13 mouse cellular contexts compared by ENCODE assay signal in genomic region chr9:47300633-47301032, GRCm38 (mm10).
"Had no signal": no experiment of that assay in that cellular context is flagged by ENCODE, and none has a peak within 500 bp of the region (broad histone marks: within the 10 kb centered on the region; RNA-seq: fewer than 3 reads in every experiment).

No protein-coding gene starts in this region.

- H3K36me3 ChIP-seq: limb, embryonic 10.5 days; liver, embryonic 15.5 days; midbrain, embryonic 10.5 days; neural tube, embryonic 12.5 days had no signal

- H3K27ac ChIP-seq: limb, embryonic 10.5 days; liver, embryonic 15.5 days; midbrain, embryonic 10.5 days; neural tube, embryonic 12.5 days had no signal

- H3K9me3 ChIP-seq: limb, embryonic 10.5 days; liver, embryonic 15.5 days; midbrain, embryonic 10.5 days; neural tube, embryonic 12.5 days had no signal

- H3K4me3 ChIP-seq: limb, embryonic 10.5 days; liver, embryonic 15.5 days; midbrain, embryonic 10.5 days; myocyte; neural tube, embryonic 12.5 days had no signal

- H3K27me3 ChIP-seq: liver, embryonic 15.5 days; neural tube, embryonic 12.5 days had no signal

- DNase-seq: kidney, postnatal 25 days; lung, adult 2 months; lung, postnatal 4 days; midbrain, embryonic 14.5 days; right cerebral cortex, postnatal 4 days; spleen, adult 18-20 months; thymus, adult 18-20 months; thymus, postnatal 14 days had no signal

- H3K4me1 ChIP-seq: limb, embryonic 10.5 days; liver, embryonic 15.5 days; midbrain, embryonic 10.5 days; neural tube, embryonic 12.5 days had no signal
